Mouse (Mus musculus): ENCODE measurements at regions not wholly inside any gene's neighbourhood (a gene's known extent, or its start where the extent isn't known, plus 50 kb on each side); places are given as distances from the start of the nearest gene placed in this dataset.

GRCm38 (mm10) chr1:80062121-80062520, 156.2 kb downstream of the Fam124b start:
- TF ChIP-seq CTCF (IDR thresholded peaks at IDR 0.05; ENCODE audit: low read depth) (no peak), EP300 (IDR thresholded peaks at IDR 0.05; ENCODE audit: low read depth) (no peak)

Data from liver, embryonic 14.5 days (tissue).